Mouse (Mus musculus) left cerebral cortex, adult 2 months (tissue): ENCODE results near the gene Gpr65. TPM values are rescaled to one million over a fixed set of nuclear protein-coding genes. Genes with fewer than 3 reads are reported as not detected.

Source experiments
- DNase-seq, 2 experiments: peaks; one replicate each; pipeline ENCODE4 v3.0.0; 2021 to 2022; ENCODE audit warnings: low spot score in 2 of 2, mixed read lengths in 1 of 2; ENCODE audit errors: extremely low spot score in 1 of 2
- H3K27ac ChIP-seq: fragments of 200-600 bp; 2 replicates; pipeline ENCODE4 v1.8.1; 2022
- H3K4me3 ChIP-seq: fragments of 200-600 bp; 2 replicates; pipeline ENCODE4 v1.8.1; 2022
- CTCF ChIP-seq: fragments of 200-600 bp; IDR thresholded peaks from 2 replicates; pipeline ENCODE4 v1.8.1; 2022; ENCODE audit warnings: antibody characterized with exemption, mild to moderate bottlenecking, moderate library complexity
- intact Hi-C: fragments of 180-260 bp; cut with DNase I; formaldehyde crosslinking; loops from one replicate; pipeline ENCODE4 v1.15.1; 2025
- total RNA-seq, 2 experiments: library from RNA; stranded (reverse); gene quantifications; 2 replicates each; pipeline ENCODE4 v1.2.3; 2021

Gene Gpr65
- total RNA-seq, 2 experiments from 2014 or later, result 0.23 TPM; not detected in 1

DNA sequence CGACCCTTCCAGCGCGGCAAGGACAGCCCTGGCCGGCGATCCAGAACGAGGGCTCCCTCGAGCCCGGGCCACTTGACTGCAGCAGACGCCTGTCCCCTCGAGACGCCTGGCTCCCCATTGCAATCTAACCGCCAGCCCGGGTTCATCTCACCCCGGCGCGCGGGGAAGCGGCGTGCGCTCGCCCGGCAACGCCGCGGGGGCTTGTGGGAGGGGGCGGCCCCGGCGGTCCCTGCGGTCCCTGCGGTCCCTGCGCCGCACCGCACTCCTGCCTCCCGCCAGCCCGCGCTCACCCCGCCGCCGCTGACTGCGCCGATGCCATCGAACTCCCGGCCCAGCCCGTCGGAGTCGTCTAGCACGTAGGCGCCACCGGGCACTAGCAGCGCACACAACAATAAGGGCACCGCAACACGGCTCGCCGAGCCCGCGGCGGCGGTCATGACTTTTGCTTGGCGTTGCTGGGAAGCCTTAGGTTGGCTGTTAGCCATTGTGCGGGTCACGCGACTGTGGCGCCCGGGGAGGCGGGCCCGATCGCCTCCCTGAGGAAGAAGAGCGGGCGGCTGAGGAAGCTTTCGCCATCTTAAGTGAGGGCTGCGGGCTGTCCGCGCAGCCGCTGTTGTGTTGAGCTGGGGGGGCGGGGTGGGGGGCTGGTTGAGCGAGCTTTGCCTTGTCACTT, 9.5 kb upstream of the Gpr65 start, which contains the start of gene Galc:
Gene Galc, minus strand, starts transcription at position 615 of the 673 bp plus-strand sequence.
- intact Hi-C loops, result no loop called here
- TF ChIP-seq CTCF, result no peak
- peak; percentile 85 to 86 for DNase-seq
- Histone ChIP-seq H3K27ac (peak within 1 kb of the TSS; percentile 99), H3K4me3 (peak within 1 kb of the TSS; percentile 98)

- no peak for DNase-seq
- H3K27ac ChIP-seq, result peak overlapping the region; percentile 99
- H3K4me3 ChIP-seq, result peak overlapping the region; percentile 98
- intact Hi-C loops, result no loop called here
- no peak for TF ChIP-seq CTCF
These were observed 8.9 kb upstream of the Gpr65 start for GRCm38 (mm10) chr12:98259518-98259852.

DNA sequence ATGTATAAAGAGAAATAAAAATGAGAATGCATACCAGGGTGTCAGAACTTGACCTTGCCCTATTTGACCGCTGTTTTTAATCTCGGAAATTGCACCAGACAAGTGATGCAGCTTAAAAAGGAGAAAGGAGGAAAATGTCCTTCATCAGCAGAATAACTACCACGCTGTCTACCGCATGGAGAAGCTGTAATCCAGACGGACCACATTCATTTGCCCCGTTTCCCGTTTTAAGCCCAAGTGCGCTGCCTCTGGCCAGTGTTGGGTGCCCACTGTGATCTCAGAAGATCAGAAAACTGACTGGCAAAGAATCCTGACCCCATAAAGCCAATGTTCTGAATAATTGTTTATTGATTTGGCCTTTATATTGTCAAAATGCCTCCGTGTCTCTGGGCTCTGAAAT, 2.7 kb upstream of the Gpr65 start:
- no peak for TF ChIP-seq CTCF
- intact Hi-C loops, result no loop called here
- no peak for DNase-seq
- Histone ChIP-seq H3K27ac (no peak overlapping the region), H3K4me3 (no peak overlapping the region)

- no peak for TF ChIP-seq CTCF
These were observed 1.6 kb downstream of the Gpr65 start for GRCm38 (mm10) chr12:98269791-98270745.

DNA sequence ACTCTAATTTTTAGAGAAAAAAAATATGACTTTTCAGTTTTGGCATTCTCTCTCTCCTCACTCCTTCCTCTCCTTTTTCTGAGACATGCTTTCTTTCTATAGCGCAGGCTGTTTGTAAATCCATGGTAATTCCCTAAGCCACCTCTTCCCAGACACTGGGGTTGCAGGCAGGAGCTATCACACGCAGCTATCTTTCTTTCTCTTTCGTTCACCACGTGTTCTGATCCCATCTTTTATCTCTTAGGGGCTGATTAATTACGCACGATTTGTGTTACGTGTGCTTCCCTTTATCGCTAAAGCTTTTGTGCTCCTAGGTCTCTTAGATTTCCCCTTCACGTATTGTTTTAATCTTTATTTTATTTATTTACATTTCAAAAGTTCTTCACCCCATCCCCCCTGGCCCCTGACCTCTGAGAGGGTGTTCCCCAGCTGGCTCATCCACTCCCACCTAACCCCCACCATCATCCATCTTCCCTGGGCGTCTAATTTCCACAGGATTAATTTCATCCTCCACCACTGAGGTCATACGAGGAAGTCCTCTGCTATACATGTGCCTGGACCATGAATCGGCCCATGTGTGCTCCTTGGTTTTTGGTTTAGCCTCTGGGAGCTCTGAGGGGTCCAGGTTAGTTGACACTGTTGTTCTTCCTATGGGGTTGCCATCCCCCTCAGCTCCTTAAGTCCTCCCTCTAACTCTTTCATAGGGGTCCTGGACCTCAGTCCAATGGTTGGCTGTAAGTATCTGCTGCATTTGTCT, 2.6 kb downstream of the Gpr65 start:
- intact Hi-C loops, result no loop called here

More at GRCm38 (mm10) chr12:98269791-98270745, 1.6 kb downstream of the Gpr65 start:
- Histone ChIP-seq H3K27ac (no peak overlapping the region), H3K4me3 (no peak overlapping the region)
- intact Hi-C loops, result no loop called here
- DNase-seq, result no peak

DNA sequence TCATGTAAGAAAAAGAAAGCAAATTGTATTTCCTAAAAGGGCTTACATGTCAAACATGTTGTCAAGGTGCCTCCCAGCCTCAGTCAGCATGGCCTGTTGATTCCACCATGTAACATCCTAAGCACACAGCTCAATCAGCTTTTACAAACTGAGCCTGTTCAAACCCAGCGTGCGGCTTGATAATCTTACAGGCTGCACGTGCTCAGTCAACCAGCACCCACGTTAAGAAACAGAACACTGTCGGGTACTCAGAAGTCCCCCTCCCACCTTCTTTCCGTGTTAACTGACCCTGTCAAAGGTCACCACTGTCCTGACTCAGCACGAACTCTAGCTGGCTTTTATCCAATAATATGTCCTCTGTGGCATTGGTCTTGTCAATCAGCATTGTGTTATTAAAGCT, 4.0 kb downstream of the Gpr65 start:
- TF ChIP-seq CTCF, result no peak
- no peak overlapping the region for H3K27ac ChIP-seq
- H3K4me3 ChIP-seq, result no peak overlapping the region
- DNase-seq, result no peak
- intact Hi-C loops, result no loop called here

More for the DNA sequence above, 2.6 kb downstream of the Gpr65 start:
- DNase-seq, result no peak
- Histone ChIP-seq H3K4me3 (no peak overlapping the region), H3K27ac (no peak overlapping the region)
- TF ChIP-seq CTCF, result no peak

GRCm38 (mm10) chr12:98280530-98280929, 12.1 kb downstream of the Gpr65 start:
- no peak overlapping the region for H3K4me3 ChIP-seq
- intact Hi-C loops, result loop anchor here (1.0 to 2.0 kb wide), 2 partner anchors 67 to 340 kb away; no protein-coding TSS in a partner anchor

GRCm38 (mm10) chr12:98280996-98281395, 12.6 kb downstream of the Gpr65 start:
- intact Hi-C loops, result loop anchor here (1.0 to 2.0 kb wide), 2 partner anchors 66 to 340 kb away; no protein-coding TSS in a partner anchor
- Histone ChIP-seq H3K4me3 (no peak overlapping the region), H3K27ac (no peak overlapping the region)
- DNase-seq, result no peak
- TF ChIP-seq CTCF, result no peak

More at GRCm38 (mm10) chr12:98280530-98280929, 12.1 kb downstream of the Gpr65 start:
- peak; percentile 96 for TF ChIP-seq CTCF
- DNase-seq, result peak; percentile 63 to 67
- H3K27ac ChIP-seq, result no peak overlapping the region

- Histone ChIP-seq H3K27ac (no peak overlapping the region), H3K4me3 (no peak overlapping the region)
- DNase-seq, result peak; percentile 28 to 29
- intact Hi-C loops, result no loop called here
- TF ChIP-seq CTCF, result no peak
These were observed 14.5 kb downstream of the Gpr65 start for GRCm38 (mm10) chr12:98282776-98283486.

- no peak for DNase-seq
- Histone ChIP-seq H3K27ac (no peak overlapping the region), H3K4me3 (no peak overlapping the region)
- intact Hi-C loops, result no loop called here
- no peak; the same call in none of the 2 replicates for TF ChIP-seq CTCF
These were observed 15.0 kb downstream of the Gpr65 start for GRCm38 (mm10) chr12:98283487-98283860.

DNA sequence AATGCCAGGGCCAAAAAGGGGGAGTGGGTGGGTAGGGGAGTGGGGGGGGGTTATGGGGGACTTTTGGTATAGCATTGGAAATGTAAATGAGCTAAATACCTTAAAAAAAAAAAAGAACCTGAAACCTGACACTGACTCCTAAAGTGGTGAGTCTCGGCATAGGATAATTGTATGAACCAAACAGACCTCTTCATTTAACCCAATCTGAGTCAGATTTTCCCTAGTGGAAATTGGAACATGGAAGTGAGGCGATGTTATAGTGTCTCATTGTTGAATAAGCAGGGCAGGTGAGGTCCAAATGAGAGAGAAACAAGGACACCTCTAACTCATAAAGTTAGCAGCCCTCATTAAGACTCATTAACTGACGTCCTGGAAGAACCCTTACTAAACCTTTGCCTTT, 16.0 kb downstream of the Gpr65 start:
- intact Hi-C loops, result no loop called here
- TF ChIP-seq CTCF, result no peak

More for the DNA sequence above, 16.0 kb downstream of the Gpr65 start:
- no peak for DNase-seq
- no peak overlapping the region for H3K27ac ChIP-seq
- H3K4me3 ChIP-seq, result no peak overlapping the region
